In genomic region chr11:80913408-80914024, GRCm38 (mm10) we compare ENCODE assay signal across 26 mouse cellular contexts. TPM values are rescaled to one million over a fixed set of nuclear protein-coding genes. Genes with fewer than 3 reads are reported as not detected.
DNase-seq lines count a peak whose midpoint lies in the region; TF ChIP-seq lines count a peak whose summit lies in the region.
"Had no signal": no experiment of that assay in that cellular context is flagged by ENCODE, and none has a peak within 500 bp of the region (broad histone marks: within the 10 kb centered on the region; RNA-seq: fewer than 3 reads in every experiment).

No protein-coding gene starts in this region.

- H3K4me3 ChIP-seq in layer of hippocampus, adult 2 months, result no peak overlapping the region
- H3K4me3 ChIP-seq: embryonic facial prominence, embryonic 12.5 days; heart, embryonic 13.5 days; hindbrain, embryonic 12.5 days; limb, embryonic 15.5 days; megakaryocyte, embryonic 14.5 days; midbrain, embryonic 15.5 days; myocyte; neural tube, embryonic 13.5 days had no signal

- no peak for TF ChIP-seq CTCF in layer of hippocampus, adult 2 months (conservative IDR thresholded peaks at IDR 0.05)

- peak overlapping the region; percentile 23; the same call in 1 of the 2 replicates for H3K27ac ChIP-seq in layer of hippocampus, adult 2 months
- H3K27ac ChIP-seq: embryonic facial prominence, embryonic 12.5 days; heart, embryonic 13.5 days; hindbrain, embryonic 12.5 days; limb, embryonic 15.5 days; liver, embryonic 14.5 days; midbrain, embryonic 15.5 days; neural tube, embryonic 13.5 days had no signal

- DNase-seq in cerebellum, postnatal 10 days, result peak; percentile 57 to 70
- no peak for DNase-seq in cerebellum, postnatal 4 days (ENCODE audit: low spot score in 2 of 2)
- no peak for DNase-seq in layer of hippocampus, adult 2 months (ENCODE audit: low spot score in 2 of 2)
- no peak for DNase-seq in layer of hippocampus, adult 18-20 months (ENCODE audit: low spot score in 2 of 2)
- peak; percentile 20 for DNase-seq in NIH3T3 (ENCODE audit: low read depth)
- peak; percentile 55 to 61 for DNase-seq in cerebellum, postnatal 14 days
- DNase-seq in thymus, adult 18-20 months, result no peak
- DNase-seq: adrenal gland, postnatal 14 days; heart, postnatal 14 days; kidney, adult 18-20 months; kidney, postnatal 4 days; lung, embryonic 14.5 days; thymus, postnatal 25 days had no signal

RNA-seq across cellular contexts. Expression of gene Spaca3, which starts 55.4 kb away (rescaled TPM):
- total RNA-seq in layer of hippocampus, adult 2 months (2021), result not detected
- total RNA-seq in layer of hippocampus, adult 18-20 months (2021), result not detected
- total RNA-seq: adrenal gland, postnatal 14 days; ES-E14; gastrocnemius, adult 8-10 months; granulocyte monocyte progenitor cell, adult 5-6 weeks; heart, postnatal 14 days; left cerebral cortex, postnatal 25 days had no signal

Comparison
In these comparisons a context has a peak if more than half of its experiments do, and no peak if none do; other contexts are left out.
1. DNase-seq: peak in cerebellum, postnatal 10 days (2 of 2), NIH3T3 (single experiment) and cerebellum, postnatal 14 days (2 of 2); none in cerebellum, postnatal 4 days (0 of 2), layer of hippocampus, adult 2 months (0 of 2), layer of hippocampus, adult 18-20 months (0 of 2) and thymus, adult 18-20 months (0 of 2).